Mouse (Mus musculus) liver, postnatal 0 days (tissue): ENCODE results near the gene Epha4.

ENCODE experiments used
- CTCF ChIP-seq: sonication (generic); IDR thresholded peaks from 2 replicates; pipeline ENCODE4 v1.5.1; 2016; ENCODE audit warnings: antibody characterized with exemption, low read depth
- EP300 ChIP-seq: IDR thresholded peaks from 2 replicates; pipeline ENCODE4 v1.6.1; 2016; ENCODE audit warnings: antibody characterized with exemption, low read depth, mild to moderate bottlenecking

DNA sequence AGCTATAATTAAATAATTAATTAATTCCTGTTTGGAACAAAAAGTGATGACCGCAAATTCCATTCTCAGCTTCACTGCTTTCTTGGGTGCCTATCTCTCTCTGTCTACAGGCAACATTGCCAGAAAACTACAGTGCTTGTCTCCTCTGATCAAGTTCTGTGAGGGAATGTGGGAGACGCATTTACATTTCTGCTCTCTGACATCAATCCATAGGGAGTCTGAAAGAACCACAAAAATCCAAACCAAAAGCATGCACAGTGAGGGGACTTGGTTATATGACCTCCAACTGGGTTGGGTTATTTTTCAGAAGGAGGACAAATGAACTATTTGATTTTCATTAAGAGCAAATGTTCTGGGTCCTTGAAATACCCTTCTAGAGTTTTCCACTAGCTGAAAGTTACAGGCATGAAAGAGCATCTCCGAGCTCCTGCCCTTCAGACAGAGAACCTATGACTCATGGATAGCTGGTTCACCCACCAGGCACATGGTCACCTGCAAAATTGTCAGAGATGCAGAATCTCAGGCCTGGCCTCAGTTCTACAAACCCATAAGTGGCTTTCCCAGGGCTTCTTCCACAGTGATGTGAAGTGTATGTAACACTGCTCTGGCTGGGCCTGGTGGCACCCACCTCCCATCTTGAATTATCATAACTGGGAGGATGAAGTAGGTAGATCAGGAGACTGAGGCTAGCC lies 75.4 kb downstream of the Epha4 start:
- TF ChIP-seq CTCF (no peak), EP300 (no peak)
